Mouse (Mus musculus) yolk sac, embryonic 10.5 days (tissue): ENCODE data around the gene Mphosph10.

Experiments used
- DNase-seq: peaks from one replicate; pipeline ENCODE4 v3.0.0-alpha.2; 2017; ENCODE audit warnings: low spot score

Mphosph10 gene

DNA sequence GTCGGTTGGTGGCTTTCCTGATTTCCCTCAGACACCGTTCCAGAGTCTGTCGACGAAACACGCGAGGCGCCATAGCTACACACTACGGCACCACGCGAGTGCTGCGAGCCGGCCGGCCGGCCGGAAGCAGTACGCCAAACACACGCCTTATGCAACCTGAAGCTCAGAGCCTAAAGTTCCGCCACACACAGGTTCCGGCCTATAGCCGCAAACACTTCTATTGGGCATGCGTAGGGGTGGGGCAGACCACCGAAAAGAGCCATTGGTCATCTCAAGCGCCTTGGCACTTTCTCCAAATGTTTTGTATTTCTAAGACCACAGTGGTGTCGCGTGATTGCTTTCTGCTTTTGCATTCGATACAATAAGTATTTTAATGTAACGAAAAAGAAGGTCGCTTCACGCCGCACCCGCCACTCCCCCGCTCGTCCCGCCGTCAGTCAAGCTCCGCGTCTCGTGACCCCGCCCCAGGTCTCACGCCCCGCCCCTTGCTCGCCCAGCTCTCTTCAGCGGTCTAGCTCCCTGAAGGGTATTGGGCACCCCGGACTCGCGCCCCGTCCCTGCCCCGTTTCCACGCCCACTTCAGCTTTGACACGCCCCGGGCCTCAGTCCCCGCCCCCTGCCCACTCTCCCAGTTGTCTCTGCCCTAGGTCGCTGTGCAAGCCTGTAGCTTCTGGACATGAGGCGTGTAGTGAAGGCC, at the start of gene Mphosph10, which contains the start of gene Mcee:
Mphosph10 (minus strand) TSS at position 147 of the 697 bp plus-strand sequence.
Mcee (plus strand) TSS at position 486 of the 697 bp plus-strand sequence.
- peak; percentile 99 for DNase-seq

DNA sequence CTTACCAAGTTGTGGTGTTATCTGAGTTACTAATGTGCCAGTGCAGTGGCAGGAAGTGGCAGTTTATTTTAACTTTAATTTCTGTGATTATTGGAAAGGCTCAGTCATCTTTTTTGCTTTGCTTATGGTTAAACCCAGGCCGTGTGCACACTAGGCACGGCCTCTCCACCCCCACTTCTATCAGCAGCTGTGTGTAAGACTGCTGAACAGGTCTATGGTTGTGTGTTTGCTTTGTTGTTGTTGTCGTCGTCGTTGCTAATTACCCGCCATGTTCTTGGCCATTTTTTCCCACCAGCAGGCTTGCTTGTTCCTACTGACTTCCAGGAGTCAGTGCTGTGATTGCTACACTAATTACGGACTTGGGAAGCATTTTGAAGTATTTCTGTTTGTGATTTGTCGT, 48.5 kb upstream of the Mphosph10 start:
- DNase-seq = no peak

DNA sequence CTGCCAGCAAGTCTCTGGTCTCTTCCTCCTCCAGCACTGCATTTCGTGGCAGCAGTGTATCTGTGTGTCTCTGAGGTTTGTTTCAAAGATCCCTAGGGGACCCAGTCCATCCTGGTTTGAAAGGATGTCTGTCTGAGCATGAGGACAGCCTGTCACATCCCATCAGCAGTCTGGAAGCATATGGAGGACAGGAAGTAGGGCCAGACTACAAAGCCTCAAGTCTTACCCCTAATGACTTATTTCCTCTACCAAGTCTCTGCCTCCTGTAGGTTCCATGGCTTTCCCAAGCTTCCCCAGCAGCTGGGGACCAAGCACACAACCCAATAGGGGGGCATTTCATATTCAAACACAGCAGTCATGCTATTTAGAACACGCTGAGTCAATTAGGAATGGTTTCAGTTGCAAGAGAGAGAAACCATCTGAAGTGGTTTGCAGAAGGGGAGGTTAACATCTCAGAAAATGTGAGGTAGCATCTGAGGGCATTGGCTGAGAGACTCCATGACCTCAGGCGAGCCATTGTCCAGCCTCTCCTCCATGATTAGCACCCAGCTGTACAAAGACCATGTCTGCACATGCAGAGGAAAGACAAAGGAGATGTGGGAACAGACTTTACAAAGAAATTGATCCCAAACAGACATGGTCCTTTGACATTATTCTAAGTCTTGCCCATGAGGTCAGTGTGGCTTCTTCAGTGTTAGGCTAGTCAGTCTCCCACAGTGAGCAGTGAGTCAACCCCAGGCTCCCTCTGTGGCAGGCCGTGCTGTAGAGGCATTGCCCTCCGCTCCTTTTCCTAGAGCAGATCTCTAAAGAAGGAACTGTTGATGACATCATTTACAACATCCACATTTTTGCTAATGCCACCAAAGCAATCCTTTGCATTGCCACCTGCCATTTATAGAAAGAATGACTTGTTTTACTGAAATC, 47.8 kb upstream of the Mphosph10 start:
- DNase-seq = no peak

DNA sequence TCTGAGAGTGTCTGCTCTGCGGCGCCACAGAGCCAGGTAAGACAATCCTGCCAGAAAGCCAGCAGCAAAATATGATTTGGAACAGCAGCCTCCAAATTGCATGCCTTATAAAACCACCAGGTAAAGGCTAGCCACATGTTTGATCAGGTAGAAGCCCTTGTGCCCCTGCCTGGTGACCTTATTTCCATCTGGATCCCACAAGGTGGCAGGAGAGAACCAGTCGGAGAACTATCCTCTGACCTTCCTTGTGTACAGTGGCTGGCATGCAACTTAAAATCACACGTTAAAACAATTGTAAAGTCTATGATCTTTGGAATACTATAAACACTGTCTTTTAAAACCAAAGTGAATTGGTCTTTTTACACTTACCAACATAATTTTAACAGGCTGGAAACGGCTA, 32.8 kb upstream of the Mphosph10 start:
- DNase-seq = no peak

DNA sequence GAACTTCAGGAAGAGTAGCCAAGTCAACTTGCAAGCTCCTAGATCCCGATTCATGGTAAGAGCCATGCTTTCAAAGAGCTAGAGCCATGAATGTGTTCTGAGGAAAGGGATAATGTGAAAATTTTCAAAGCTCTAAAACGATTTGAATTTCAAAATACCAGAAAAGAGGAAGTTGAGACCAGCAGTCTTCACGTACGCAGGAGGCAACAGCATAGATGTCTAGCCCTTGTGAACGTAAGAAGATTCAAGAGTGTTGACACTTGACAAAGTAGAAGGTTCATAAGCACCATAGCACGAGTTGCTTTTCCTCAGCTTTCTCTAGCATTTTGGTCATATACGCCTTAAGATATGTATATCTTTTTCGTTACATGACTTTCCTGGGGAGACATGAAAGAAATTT, 11.9 kb upstream of the Mphosph10 start:
- DNase-seq = no peak

DNA sequence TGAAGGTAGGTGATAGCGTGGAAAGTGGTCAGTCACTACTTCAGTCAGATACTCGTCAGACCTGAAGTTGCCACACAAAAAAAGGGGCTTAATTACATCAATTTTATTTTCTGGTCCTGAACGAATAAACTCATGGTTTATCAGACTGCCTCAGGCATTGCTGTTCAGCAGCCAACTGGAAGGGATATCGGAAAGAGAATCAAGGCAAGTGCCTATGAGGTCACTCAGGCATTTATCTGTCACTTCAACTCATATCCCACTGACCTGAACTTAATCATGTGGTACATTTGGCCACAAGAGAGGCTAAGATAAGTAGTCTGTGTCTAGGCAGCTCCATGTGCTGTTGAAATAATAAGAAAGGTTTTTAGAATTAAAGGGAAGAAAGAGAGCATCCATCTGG, 10.4 kb upstream of the Mphosph10 start:
- DNase-seq = no peak

DNA sequence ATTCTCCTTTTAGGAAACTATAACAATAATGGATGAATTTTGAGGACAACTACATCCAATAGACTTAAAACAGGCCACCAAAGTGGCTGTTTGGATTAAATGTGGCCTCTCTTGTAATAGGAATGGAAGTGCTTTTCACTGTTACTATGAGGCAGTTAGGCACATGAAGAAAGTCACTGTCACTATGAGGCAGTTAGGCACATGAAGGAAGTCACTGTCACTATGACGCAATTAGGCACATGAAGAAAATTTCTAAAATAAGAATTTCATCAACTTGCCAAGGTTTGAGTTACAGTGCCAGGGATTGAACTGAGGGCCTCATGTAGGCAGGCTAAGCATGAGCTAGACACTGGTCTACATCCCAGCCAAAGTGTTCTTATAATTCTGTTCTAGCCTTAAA, 8.7 kb upstream of the Mphosph10 start:
- no peak for DNase-seq

DNA sequence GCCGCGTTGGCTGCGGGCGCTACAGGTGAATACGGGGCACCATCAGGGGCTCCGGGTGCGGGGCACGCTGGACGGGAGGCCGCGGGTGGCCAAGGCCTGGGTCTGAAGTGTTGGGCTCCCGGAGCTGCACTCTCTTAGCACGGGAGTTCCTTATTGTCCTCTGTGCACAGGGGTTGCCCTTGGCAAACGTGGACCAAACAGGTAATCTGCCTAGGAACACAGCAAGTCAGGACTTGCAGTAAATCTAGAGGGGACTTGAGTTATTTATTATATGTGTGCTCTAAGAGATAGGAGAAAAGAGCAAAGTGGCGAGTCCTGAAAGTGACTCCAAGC, 717 bp upstream of the Mphosph10 start:
- no peak for DNase-seq

DNA sequence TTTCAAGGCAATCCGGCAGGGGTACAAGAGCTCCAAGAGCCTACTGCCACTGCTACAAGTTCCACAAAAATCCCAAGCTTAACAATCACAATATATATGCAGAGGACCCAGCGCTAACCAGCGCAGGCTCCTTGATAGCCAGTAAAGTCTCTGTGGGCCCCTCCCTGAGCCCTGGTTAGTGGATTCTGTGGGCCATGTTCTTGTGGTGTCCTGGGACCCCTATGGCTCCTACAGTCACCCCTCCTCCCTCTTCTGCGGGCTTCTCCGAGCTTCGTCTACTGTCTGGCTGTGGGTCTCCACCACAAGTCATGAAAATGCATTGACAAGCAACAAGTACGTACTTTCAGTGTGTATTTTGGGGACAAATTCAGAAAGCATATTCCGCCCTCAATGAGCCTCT, 589 bp downstream of the Mphosph10 start:
- DNase-seq = no peak

DNA sequence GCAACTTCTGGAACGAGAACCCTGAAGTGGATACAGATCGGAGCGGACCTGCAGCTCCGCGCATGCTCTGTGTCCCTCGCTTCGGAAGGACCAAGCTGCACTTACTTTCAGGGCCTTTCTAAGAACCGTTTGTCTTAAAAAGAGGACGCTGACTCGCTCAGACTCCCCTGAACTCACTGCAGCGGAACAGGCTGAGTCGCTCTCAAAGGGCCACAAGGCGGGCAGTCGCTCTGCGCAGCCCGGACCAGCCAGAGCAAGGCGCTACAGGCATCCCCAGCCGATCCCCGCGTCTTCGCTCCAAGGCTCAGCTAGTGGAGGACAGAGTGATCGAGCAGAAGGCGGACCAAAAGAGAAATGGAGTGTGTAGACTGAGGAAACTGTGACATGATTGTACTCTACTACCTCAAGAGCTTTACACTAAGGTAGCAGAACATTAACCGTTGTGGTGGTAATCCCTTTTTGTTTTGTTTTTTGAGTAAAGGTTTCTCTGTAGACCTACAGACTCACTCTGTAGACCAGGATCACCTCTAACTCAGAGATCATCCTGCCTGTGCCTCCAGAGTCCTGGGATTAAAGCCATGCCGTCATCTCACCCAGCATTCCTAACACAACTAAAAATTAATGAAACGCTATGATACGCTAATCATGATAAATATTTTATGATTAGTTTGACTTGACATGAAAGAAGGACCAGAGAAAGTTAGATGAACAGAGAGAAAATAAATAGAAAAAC, 18.1 kb downstream of the Mphosph10 start, which contains the start of gene Fan1:
Fan1 (minus strand) TSS at position 266 of the 733 bp plus-strand sequence.
- DNase-seq = peak; percentile 86

DNA sequence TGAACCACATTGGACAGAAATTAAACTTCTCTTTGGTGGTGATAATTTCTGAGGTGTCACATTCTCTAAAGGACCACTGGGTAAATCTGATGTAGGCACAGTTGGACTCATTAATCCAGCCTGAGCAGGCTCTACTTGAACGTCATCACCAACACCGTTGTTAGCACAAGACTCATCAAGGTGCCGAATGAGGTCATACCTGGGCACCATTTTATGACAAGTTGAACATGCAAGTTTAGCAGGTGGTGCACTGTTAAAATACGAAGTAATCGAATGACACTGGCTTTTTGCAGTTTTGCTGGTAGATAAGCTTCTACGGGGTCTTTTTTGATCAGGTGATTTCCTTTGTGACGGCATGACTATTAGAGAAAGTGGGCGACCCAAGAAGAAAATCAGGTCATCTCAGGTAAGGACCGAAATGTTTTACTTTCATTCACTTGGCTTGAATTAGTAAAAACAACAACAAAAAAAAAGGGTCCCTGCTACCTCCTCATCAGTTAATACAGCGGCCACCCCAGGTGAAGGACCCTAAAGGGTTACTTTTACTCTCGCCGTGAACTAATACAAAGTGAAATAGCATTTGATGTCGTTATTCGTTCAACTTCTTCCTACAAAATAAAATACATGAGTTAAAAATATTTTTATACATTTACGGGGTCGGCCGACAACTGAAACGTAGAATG, 18.8 kb downstream of the Mphosph10 start:
- DNase-seq = no peak

DNA sequence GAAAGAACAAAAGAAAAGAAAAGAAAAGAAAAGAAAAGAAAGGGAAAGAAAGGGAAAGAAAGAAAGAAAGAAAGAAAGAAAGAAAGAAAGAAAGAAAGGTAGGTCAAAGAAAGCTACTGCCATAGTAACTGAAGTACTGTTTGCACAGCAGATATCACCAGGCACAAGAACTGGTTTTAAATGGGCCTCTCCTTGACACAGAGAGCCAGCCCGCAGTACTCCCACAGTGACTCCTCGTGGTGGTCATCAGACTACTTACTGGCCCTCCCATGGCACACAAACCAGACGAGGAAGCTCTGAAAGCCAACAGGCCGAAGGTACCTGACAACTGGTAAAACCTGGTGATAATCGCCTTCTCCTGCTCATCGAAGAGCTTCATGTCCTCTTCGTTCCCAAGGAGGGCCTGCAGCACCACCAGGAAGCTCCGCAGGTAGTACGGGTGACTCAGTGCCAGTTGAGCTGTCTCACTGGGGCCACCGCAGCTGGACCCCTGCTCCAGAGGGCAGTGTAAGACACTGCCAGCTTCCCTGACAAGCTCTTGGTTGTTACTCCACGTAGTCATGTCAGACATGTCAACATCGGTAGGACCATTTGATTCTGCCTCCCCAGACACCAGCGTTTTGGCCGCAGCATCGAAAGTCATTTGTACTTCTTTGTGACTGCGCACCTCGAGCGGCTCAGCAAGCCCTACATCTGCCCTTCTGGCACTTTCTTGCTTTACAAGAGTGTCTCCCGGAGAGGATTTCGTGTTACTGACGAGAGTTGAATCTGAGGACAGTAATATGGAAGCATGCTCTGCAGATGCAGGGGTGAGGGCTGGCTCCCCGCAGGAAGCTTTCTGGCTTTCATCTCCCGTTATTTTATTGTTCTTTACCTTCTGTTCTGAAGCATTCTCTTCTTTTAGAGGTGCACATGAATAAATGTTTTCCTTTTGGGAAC, 19.9 kb downstream of the Mphosph10 start:
- DNase-seq = no peak

DNA sequence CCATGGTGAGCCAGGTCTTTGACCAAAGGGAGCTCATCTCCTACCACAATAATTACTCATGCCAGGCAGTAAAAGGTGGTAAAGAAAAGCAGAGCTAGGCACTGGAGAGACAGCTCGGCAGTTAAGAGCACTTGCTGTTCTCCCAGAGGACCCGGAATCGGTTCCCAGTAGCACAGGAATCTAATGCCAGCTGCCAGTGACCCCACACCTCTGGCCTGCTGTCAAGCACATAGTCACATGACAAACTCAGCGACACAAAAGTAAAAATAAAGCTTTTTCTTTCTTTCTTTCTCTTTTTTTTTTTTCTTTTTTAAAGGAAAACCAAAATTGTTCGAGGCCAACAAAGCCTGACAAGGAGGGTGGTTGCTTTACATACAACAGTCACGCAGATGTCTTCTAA, 22.2 kb downstream of the Mphosph10 start:
- no peak for DNase-seq

DNA sequence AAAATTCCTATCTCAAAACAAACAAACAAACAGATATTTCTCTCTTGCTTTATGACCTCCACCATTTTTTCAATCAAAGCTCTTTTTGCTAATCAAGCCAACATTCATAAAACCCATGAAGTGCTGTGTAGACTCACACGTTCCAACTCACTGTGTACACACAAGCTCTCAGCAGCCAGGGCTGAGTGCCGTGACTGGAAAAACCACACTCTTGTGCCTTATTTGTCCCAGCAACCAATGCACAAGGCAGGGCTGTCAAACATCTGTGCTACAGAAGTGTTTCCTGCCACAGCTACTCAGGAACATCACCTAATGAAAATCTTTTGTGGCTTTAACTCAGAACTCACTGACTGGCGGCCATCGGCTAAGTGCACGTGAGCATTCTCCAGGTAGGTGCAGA, 26.2 kb downstream of the Mphosph10 start:
- no peak for DNase-seq

DNA sequence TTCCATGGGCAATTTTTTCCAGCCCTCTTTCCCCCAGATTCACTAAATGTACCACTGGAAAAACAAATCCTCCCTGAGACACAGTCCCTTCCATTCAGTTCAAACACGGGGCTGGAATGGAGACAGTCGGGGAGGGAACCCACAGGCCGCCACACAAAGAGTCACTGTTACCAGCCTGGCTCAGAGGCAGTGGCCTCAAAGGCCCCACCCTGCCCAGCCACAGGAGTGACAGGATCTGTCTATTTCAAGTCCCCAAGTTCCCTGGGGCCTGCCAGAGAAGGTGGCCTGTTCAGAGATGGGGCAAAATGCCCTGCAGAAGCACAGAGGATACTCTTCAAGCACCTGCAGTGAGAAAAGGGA, 31.5 kb downstream of the Mphosph10 start:
- DNase-seq = no peak

DNA sequence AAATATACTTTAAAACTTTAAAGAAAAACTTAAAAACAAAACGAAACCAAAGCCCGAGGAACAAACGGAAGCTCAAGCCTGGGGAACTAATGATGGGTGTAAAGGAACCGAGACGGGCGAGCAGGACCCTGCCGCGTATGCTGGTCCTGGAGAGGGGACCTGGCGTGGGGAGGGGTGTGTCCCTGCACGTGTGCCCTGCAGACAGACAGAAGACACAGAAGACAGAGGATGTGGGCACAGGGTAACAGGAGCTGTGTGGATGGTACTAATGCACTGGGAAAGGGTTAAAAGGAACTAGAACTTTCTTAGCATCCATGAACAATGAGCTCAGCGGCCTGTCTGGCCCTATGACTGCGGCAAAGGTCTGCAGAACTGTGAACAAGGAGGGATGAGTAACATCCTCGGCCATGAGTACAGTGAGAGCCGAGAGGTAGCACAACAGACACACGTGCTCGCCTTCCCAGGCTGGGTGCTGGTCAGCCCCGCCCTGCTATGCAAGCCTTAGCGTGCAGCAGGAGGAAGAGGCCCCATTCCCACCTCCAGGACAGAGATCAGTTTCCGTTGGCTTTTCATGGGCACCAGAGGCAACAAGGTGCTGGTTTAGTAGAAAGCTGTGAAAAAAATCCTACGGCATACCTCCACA, 32.0 kb downstream of the Mphosph10 start:
- DNase-seq = no peak

DNA sequence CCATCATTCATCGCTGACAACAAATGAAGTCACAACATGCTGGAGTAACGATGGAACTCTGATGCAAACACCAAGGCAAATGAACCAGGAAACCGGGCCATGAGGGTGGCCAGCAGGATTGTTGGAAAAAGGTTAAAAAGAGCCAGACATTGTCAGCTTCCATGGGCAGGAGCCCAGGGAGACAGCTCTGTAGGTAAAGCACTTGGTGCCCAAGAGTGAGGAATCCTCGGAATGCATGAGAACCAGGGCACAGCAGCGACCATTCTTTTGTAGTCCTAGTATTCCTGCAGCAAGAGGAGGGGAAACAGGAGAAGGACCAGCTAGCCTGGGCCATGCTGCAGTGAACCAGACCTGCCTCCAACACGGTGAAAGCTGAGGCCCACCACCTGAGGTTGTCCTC, 33.4 kb downstream of the Mphosph10 start:
- no peak for DNase-seq

DNA sequence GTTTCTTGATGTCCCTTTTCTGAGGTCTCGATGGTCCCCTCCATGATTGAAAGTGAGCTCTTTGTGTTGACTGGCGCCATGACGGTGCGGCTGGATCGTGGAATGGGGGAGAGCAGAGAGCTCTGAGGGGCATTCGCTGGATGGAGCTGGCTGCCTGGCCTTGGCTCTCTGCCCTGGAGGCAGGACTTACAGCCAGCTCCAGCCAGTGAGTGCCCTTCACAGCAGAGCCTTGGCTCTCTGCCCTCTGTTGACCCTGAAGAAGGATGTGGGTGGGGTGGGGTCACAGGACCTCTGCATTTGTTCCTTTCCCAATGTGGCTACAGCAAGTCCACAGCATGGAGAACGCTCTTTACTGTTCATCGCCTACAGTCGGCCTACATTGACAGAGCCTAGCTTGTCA, 34.7 kb downstream of the Mphosph10 start:
- no peak for DNase-seq

DNA sequence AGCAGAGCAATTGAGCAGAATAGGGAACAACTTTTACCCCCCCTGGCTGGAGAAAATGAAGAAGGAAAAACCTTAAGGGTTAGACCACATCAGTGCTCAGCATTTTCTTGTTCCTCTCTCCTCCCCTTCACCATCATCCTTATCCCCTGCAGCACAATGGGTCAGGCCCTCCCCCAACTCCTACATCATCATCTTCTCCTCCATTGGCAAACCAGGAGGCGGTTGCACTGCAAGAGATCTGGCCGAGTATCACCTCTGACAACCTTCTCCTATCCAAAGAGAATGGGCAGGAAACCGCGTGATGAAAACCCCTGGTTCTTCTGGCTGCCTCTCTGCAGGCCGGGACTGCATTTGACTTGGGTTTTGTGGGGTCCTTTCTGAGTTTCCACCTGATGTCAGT, 35.4 kb downstream of the Mphosph10 start:
- DNase-seq = no peak

DNA sequence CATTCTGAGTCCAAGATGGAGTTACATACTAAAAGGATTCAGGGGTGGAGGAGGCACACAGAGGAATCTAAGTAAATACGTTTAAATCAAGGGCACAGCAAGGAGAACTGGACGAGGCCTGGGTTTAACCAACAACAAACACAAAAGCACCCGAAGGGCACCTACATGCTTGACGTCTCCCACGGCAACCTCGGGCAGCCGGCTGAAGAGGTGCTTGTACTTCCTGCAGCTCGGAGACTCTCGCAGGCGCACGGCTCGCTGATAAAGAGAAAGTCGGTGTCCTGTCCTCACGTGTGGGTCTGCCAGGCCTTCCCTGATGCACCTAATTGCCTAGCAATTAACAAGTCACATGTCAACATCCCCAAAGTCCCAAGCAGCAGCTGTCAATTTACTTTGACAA, 37.9 kb downstream of the Mphosph10 start:
- DNase-seq = no peak

DNA sequence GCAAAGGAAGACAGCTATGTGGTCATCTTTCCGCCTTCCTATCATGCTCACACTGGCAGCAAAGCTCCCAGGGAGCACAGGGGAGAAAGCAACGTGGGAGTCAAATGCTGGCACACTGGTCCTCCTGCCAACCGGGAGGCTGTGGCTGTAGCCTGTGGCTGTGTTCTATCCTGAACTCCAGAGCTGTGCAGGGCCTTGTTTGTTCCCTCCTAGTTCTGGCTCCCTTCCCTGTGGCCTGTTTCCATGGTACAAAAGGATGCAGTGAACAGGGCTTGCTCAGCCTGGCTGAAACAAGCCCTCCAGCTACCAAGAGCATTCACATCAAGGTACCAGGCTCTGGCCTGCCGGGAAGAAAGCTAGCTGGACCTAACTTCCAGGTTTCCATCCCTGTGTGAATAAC, 41.0 kb downstream of the Mphosph10 start:
- DNase-seq = no peak
